Mouse (Mus musculus) heart, embryonic 11.5 days (tissue): ENCODE data around the gene Klhdc4. TPM values are rescaled to one million over a fixed set of nuclear protein-coding genes. Genes with fewer than 3 reads are reported as not detected.

Experiments used
- ATAC-seq: fragments of 200-750 bp; cut with Nextera tagmentation; replicated peaks from 2 replicates; pipeline ENCODE4 v1.8.0; 2017; ENCODE audit warnings: moderate library complexity; ENCODE audit not compliant: insufficient number of reproducible peaks, low FRiP score, low TSS enrichment
- H3K27ac ChIP-seq: fragments of 300-500 bp; sonication (generic); 2 replicates; pipeline ENCODE4 v1.5.1; 2014; ENCODE audit warnings: mild to moderate bottlenecking, low read depth, low read length
- H3K27me3 ChIP-seq: fragments of 300-500 bp; sonication (generic); 2 replicates; pipeline ENCODE4 v1.6.1; 2014; ENCODE audit warnings: mild to moderate bottlenecking, low read length, mixed read lengths; ENCODE audit not compliant: control insufficient read depth, insufficient read depth
- H3K36me3 ChIP-seq: fragments of 300-500 bp; sonication (generic); 2 replicates; pipeline ENCODE4 v1.6.1; 2014; ENCODE audit warnings: mild to moderate bottlenecking, low read length, moderate library complexity, mixed read lengths; ENCODE audit not compliant: control insufficient read depth, insufficient read depth
- H3K4me1 ChIP-seq: fragments of 300-500 bp; sonication (generic); 2 replicates; pipeline ENCODE4 v1.6.1; 2014; ENCODE audit warnings: low read length; ENCODE audit not compliant: control insufficient read depth, insufficient read depth
- H3K4me2 ChIP-seq: fragments of 300-500 bp; sonication (generic); 2 replicates; pipeline ENCODE4 v1.6.1; 2014; ENCODE audit warnings: mild to moderate bottlenecking, moderate library complexity
- H3K4me3 ChIP-seq: fragments of 300-500 bp; sonication (generic); 2 replicates; pipeline ENCODE4 v1.5.1; 2014; ENCODE audit warnings: low read depth, low read length
- H3K9ac ChIP-seq: fragments of 300-500 bp; sonication (generic); 2 replicates; pipeline ENCODE4 v1.6.1; 2014; ENCODE audit warnings: mild to moderate bottlenecking, low read depth, low read length, moderate library complexity
- H3K9me3 ChIP-seq: fragments of 300-500 bp; sonication (generic); replicated peaks from 2 replicates; pipeline ENCODE4 v1.6.1; 2016; ENCODE audit warnings: low read length; ENCODE audit not compliant: control insufficient read depth
- WGBS: fragments of 180-500 bp; shearing (Covaris S2); extraction: QIAGEN DNeasy Blood & Tissue Kit; methylation state at CpG from one replicate; pipeline ENCODE4 v1.1.7; 2014; ENCODE audit not compliant: insufficient replicate concordance; 5-methylcytosine and 5-hydroxymethylcytosine counted together
- polyA plus RNA-seq: library from polyadenylated mRNA; unstranded; fragments of >200 nt; fragmentation: Nextera tagmentation; extraction: Ambion mirVana; gene quantifications from 2 replicates; pipeline ENCODE4 v1.2.1, GENCODE M21; 2014

The Klhdc4 gene
- polyA plus RNA-seq, 1 experiment from 2014 or later: 31.1 TPM

GRCm38 (mm10) chr8:121749501-121749900, 79.9 kb downstream of the Klhdc4 start:
- Histone ChIP-seq H3K27me3 (peaks cover 34% of the 10 kb centered on the region), H3K27ac (no peak overlapping the region), H3K4me3 (no peak overlapping the region), H3K4me1 (no peaks in the 10 kb centered on the region), H3K9ac (no peak overlapping the region), H3K9me3 (peaks cover 6% of the 10 kb centered on the region; the same call in 1 of the 2 replicates), H3K4me2 (no peak overlapping the region), H3K36me3 (no peaks in the 10 kb centered on the region)
- 75% methylated on average over 9 of the region's 9 CpGs for WGBS
- ATAC-seq: no peak

Other genes with a start within 250 kb of the Klhdc4 start
- 186 and 199 TPM in 2 replicates for gene Map1lc3b, start 239.2 kb downstream of the Klhdc4 start, polyA plus RNA-seq
- gene Zcchc14, start 176.7 kb downstream of the Klhdc4 start, polyA plus RNA-seq: 11.4 and 14.2 TPM in 2 replicates
- 0.46 and 0.66 TPM in 2 replicates for gene Jph3, start 99.9 kb downstream of the Klhdc4 start, polyA plus RNA-seq
- gene Slc7a5, start 78.1 kb upstream of the Klhdc4 start, polyA plus RNA-seq: 17.0 and 18.4 TPM in 2 replicates
- gene Car5a, start 115.3 kb upstream of the Klhdc4 start, polyA plus RNA-seq: 0.17 TPM in 1 of 2 replicates, not detected in the other
- gene Banp, start 120.2 kb upstream of the Klhdc4 start, polyA plus RNA-seq: 39.7 and 40.1 TPM in 2 replicates